Mouse (Mus musculus): ENCODE measurements at regions not wholly inside any gene's neighbourhood (a gene's known extent, or its start where the extent isn't known, plus 50 kb on each side); places are given as distances from the start of the nearest gene placed in this dataset.
"Not testable (repeated sequence)": the region's sequence is repeated elsewhere in the genome, so short reads cannot be mapped to it uniquely, and the experiment has no call there.

DNA sequence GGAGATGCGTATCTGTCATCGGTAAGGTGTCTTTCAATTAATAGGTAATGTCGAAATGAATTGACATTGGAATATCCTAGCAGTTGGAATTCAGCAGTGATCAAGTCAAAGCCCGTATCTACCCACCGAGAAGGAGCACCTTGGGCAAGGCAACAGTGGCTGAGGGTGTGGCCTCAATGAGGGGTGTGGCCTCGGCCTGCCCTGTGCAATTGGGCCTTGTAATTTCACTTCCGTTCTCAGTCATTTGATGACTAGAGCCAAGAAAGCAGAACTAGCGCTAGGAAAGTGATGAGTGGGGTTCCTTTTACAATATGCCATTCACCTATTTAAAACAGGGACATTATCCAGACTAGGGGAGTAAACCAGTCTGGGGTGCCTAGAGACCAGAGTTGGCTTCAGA lies 77.6 kb downstream of the Elovl4 start:
- H3K9me3 ChIP-seq, result no peaks in the 10 kb centered on the region
- H3K9ac ChIP-seq (replicated peaks), result no peak overlapping the region
- ATAC-seq (ENCODE audit: low FRiP score, low read depth), result no peak
- H3K4me3 ChIP-seq, result no peak overlapping the region
- H3K36me3 ChIP-seq, result no peaks in the 10 kb centered on the region
- H3K27me3 ChIP-seq, result no peaks in the 10 kb centered on the region; the same call in 1 of the 2 replicates
- H3K4me1 ChIP-seq, result peaks cover 3% of the 10 kb centered on the region; the same call in 1 of the 2 replicates
- no peak overlapping the region for H3K27ac ChIP-seq (replicated peaks)
- no peak overlapping the region for H3K4me2 ChIP-seq (replicated peaks)
- WGBS, result 87% methylated on average over 8 of the region's 8 CpGs

- Histone ChIP-seq H3K4me2 (replicated peaks) (peak overlapping the region; percentile 51), H3K9me3 (no peaks in the 10 kb centered on the region), H3K4me3 (peak overlapping the region; percentile 22), H3K9ac (replicated peaks) (no peak overlapping the region), H3K27me3 (no peaks in the 10 kb centered on the region; the same call in 1 of the 2 replicates), H3K27ac (replicated peaks) (no peak overlapping the region), H3K4me1 (peaks cover 3% of the 10 kb centered on the region; the same call in 1 of the 2 replicates), H3K36me3 (no peaks in the 10 kb centered on the region)
- peak; percentile 85 for ATAC-seq (ENCODE audit: low FRiP score, low read depth)
- 14% methylated on average over 14 of the region's 14 CpGs for WGBS
Observed at GRCm38 (mm10) chr9:83727462-83728189, 78.5 kb downstream of the Elovl4 start.

GRCm38 (mm10) chr9:83726979-83727378 lies 79.1 kb downstream of the Elovl4 start:
- no peak overlapping the region for H3K9ac ChIP-seq (replicated peaks)
- peak overlapping the region; percentile 22 for H3K4me3 ChIP-seq
- H3K4me2 ChIP-seq (replicated peaks), result peak overlapping the region; percentile 51

GRCm38 (mm10) chr9:83726105-83726504 lies 80.0 kb downstream of the Elovl4 start:
- WGBS, result 54% methylated on average over 9 of the region's 9 CpGs
- H3K4me1 ChIP-seq, result peaks cover 3% of the 10 kb centered on the region; the same call in 1 of the 2 replicates
- no peak overlapping the region for H3K4me2 ChIP-seq (replicated peaks)
- no peak overlapping the region for H3K27ac ChIP-seq (replicated peaks)
- no peaks in the 10 kb centered on the region for H3K9me3 ChIP-seq
- H3K36me3 ChIP-seq, result no peaks in the 10 kb centered on the region
- H3K9ac ChIP-seq (replicated peaks), result no peak overlapping the region
- ATAC-seq (ENCODE audit: low FRiP score, low read depth), result no peak
- H3K27me3 ChIP-seq, result no peaks in the 10 kb centered on the region; the same call in 1 of the 2 replicates
- no peak overlapping the region for H3K4me3 ChIP-seq

More at GRCm38 (mm10) chr9:83726979-83727378, 79.1 kb downstream of the Elovl4 start:
- H3K4me1 ChIP-seq, result peaks cover 3% of the 10 kb centered on the region; the same call in 1 of the 2 replicates
- 47% methylated on average over 16 of the region's 16 CpGs for WGBS
- H3K27me3 ChIP-seq, result no peaks in the 10 kb centered on the region; the same call in 1 of the 2 replicates
- no peak overlapping the region for H3K27ac ChIP-seq (replicated peaks)
- H3K36me3 ChIP-seq, result no peaks in the 10 kb centered on the region
- peak; percentile 35; the same call in 1 of the 2 replicates for ATAC-seq (ENCODE audit: low FRiP score, low read depth)
- H3K9me3 ChIP-seq, result no peaks in the 10 kb centered on the region

GRCm38 (mm10) chr9:83725545-83725944 lies 80.5 kb downstream of the Elovl4 start:
- Histone ChIP-seq H3K36me3 (no peaks in the 10 kb centered on the region), H3K4me1 (peaks cover 3% of the 10 kb centered on the region; the same call in 1 of the 2 replicates), H3K9me3 (no peaks in the 10 kb centered on the region), H3K9ac (replicated peaks) (no peak overlapping the region), H3K27me3 (no peaks in the 10 kb centered on the region; the same call in 1 of the 2 replicates), H3K27ac (replicated peaks) (no peak overlapping the region), H3K4me2 (replicated peaks) (no peak overlapping the region), H3K4me3 (no peak overlapping the region)
- ATAC-seq (ENCODE audit: low FRiP score, low read depth), result no peak
- 87% methylated on average over 8 of the region's 8 CpGs for WGBS

- H3K36me3 ChIP-seq, result no peaks in the 10 kb centered on the region
- H3K27me3 ChIP-seq, result no peaks in the 10 kb centered on the region
- H3K4me1 ChIP-seq, result no peaks in the 10 kb centered on the region
- ATAC-seq (ENCODE audit: low FRiP score, low read depth), result no peak
- no peaks in the 10 kb centered on the region for H3K9me3 ChIP-seq
- no peak overlapping the region for H3K9ac ChIP-seq (replicated peaks)
- H3K27ac ChIP-seq (replicated peaks), result no peak overlapping the region
- no peak overlapping the region for H3K4me3 ChIP-seq
- no peak overlapping the region for H3K4me2 ChIP-seq (replicated peaks)
- 77% methylated on average over 2 of the region's 2 CpGs for WGBS
Observed at GRCm38 (mm10) chr9:83720982-83721381, 85.1 kb downstream of the Elovl4 start.

DNA sequence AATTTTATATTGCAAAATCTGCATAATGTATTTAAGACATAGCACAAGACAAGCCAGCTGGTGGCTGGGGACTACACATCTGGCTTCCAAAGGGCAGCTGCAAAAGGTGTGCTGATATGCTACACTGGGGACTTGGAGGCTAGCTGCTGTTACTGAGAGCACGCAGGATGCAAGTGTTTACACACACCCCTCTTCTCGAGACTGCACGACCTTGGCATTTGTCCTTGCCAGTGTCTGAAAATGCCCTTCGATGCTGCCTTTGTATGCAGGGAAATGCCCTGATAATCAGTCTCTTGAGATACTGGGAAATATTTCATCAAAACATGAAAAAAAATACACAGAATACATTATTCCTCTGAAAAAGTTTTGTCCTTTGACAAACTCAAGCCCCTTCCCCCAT lies 86.3 kb downstream of the Elovl4 start:
- no peaks in the 10 kb centered on the region for H3K27me3 ChIP-seq
- H3K4me3 ChIP-seq, result no peak overlapping the region
- ATAC-seq (ENCODE audit: low FRiP score, low read depth), result no peak
- no peak overlapping the region for H3K4me2 ChIP-seq (replicated peaks)
- WGBS, result 78% methylated on average over 4 of the region's 4 CpGs
- H3K36me3 ChIP-seq, result no peaks in the 10 kb centered on the region
- no peaks in the 10 kb centered on the region for H3K9me3 ChIP-seq
- H3K9ac ChIP-seq (replicated peaks), result no peak overlapping the region
- H3K27ac ChIP-seq (replicated peaks), result no peak overlapping the region
- no peaks in the 10 kb centered on the region for H3K4me1 ChIP-seq

DNA sequence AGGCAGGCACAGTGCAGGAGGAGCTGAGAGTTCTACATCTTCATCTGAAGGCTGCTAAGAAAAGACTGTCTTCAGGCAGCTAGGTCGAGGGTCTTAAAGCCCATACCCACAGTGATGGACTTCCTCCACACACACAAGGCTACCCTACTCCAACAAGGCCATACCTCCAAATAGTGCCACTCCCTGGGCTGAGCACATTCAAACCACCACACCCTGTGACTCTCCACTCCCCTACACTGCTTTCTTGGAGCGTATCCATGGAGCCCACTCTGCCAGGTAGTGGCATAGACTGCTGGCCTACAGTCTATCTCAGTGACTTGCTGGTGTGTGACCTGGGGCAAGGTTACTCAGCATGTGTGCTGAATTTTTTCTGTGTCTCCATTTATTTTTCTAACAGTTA lies 88.0 kb downstream of the Elovl4 start:
- H3K4me1 ChIP-seq; H3K27me3 ChIP-seq; H3K9me3 ChIP-seq; H3K9ac ChIP-seq (replicated peaks); H3K4me2 ChIP-seq (replicated peaks); H3K4me3 ChIP-seq; ATAC-seq (ENCODE audit: low FRiP score, low read depth); H3K27ac ChIP-seq (replicated peaks); H3K36me3 ChIP-seq: not testable (repeated sequence)
- 83% methylated on average over 2 of the region's 2 CpGs for WGBS

- H3K4me1 ChIP-seq, result no peaks in the 10 kb centered on the region
- no peaks in the 10 kb centered on the region for H3K27me3 ChIP-seq
- H3K9ac ChIP-seq (replicated peaks), result no peak overlapping the region
- no peaks in the 10 kb centered on the region for H3K36me3 ChIP-seq
- WGBS, result 66% methylated on average over 5 of the region's 5 CpGs
- ATAC-seq (ENCODE audit: low FRiP score, low read depth), result no peak
- H3K9me3 ChIP-seq, result no peaks in the 10 kb centered on the region
- no peak overlapping the region for H3K4me3 ChIP-seq
- H3K4me2 ChIP-seq (replicated peaks), result no peak overlapping the region
- H3K27ac ChIP-seq (replicated peaks), result no peak overlapping the region
Observed at GRCm38 (mm10) chr9:83716101-83716763, 89.8 kb downstream of the Elovl4 start.

GRCm38 (mm10) chr9:83707361-83707760 lies 98.7 kb downstream of the Elovl4 start:
- H3K27me3 ChIP-seq, result no peaks in the 10 kb centered on the region
- no peak overlapping the region for H3K4me3 ChIP-seq
- H3K4me2 ChIP-seq (replicated peaks), result no peak overlapping the region
- H3K9ac ChIP-seq (replicated peaks), result no peak overlapping the region
- no peaks in the 10 kb centered on the region for H3K36me3 ChIP-seq
- no peaks in the 10 kb centered on the region for H3K4me1 ChIP-seq
- H3K27ac ChIP-seq (replicated peaks), result no peak overlapping the region
- no peaks in the 10 kb centered on the region for H3K9me3 ChIP-seq
- 74% methylated on average over 3 of the region's 3 CpGs for WGBS
- ATAC-seq (ENCODE audit: low FRiP score, low read depth), result no peak

- no peaks in the 10 kb centered on the region for H3K4me1 ChIP-seq
- no peak overlapping the region for H3K4me3 ChIP-seq
- H3K36me3 ChIP-seq, result no peaks in the 10 kb centered on the region
- 88% methylated on average over 6 of the region's 6 CpGs for WGBS
- H3K9me3 ChIP-seq, result no peaks in the 10 kb centered on the region
- no peak overlapping the region for H3K9ac ChIP-seq (replicated peaks)
- no peak for ATAC-seq (ENCODE audit: low FRiP score, low read depth)
- H3K4me2 ChIP-seq (replicated peaks), result no peak overlapping the region
- H3K27ac ChIP-seq (replicated peaks), result no peak overlapping the region
- H3K27me3 ChIP-seq, result no peaks in the 10 kb centered on the region
Observed at GRCm38 (mm10) chr9:83706071-83706470, 100.0 kb downstream of the Elovl4 start.

DNA sequence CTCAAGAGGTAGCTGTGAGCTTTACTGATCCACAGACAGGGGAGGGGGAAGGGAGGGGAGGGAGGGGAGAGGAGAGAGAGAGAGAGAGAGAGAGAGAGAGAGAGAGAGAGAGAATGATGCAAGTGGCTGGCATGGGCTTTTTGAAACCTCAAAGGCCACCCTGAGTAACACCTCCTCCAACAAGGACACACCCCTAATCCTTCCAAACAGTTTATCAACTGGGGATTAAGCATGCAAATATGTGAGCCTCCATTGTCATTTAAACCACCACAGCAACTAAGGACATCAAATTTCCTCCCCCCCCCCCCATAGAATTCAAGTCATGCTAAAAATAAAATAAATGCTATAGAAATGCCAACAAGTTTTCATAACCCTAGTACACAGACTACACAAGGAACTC lies 101.9 kb downstream of the Elovl4 start:
- Histone ChIP-seq H3K4me1 (no peaks in the 10 kb centered on the region), H3K9ac (replicated peaks) (no peak overlapping the region), H3K36me3 (no peaks in the 10 kb centered on the region), H3K4me3 (no peak overlapping the region), H3K27ac (replicated peaks) (no peak overlapping the region), H3K27me3 (no peaks in the 10 kb centered on the region), H3K9me3 (no peaks in the 10 kb centered on the region), H3K4me2 (replicated peaks) (no peak overlapping the region)
- no peak for ATAC-seq (ENCODE audit: low FRiP score, low read depth)

Data from midbrain, embryonic 12.5 days (tissue).